Mouse (Mus musculus) T-cell, adult 66 days (primary cell): ENCODE measurements around the gene Pus7l. TPM values are rescaled to one million over a fixed set of nuclear protein-coding genes. Genes with fewer than 3 reads are reported as not detected.

Source experiments
- total RNA-seq, 2 experiments: library from RNA; stranded (reverse); gene quantifications; 3 replicates in 1 of 2; 4 replicates in 1 of 2; pipeline ENCODE4 v1.2.4; 2023

Gene Pus7l
- 10 to 100 TPM; 13.5 to 13.7 TPM for total RNA-seq

DNA sequence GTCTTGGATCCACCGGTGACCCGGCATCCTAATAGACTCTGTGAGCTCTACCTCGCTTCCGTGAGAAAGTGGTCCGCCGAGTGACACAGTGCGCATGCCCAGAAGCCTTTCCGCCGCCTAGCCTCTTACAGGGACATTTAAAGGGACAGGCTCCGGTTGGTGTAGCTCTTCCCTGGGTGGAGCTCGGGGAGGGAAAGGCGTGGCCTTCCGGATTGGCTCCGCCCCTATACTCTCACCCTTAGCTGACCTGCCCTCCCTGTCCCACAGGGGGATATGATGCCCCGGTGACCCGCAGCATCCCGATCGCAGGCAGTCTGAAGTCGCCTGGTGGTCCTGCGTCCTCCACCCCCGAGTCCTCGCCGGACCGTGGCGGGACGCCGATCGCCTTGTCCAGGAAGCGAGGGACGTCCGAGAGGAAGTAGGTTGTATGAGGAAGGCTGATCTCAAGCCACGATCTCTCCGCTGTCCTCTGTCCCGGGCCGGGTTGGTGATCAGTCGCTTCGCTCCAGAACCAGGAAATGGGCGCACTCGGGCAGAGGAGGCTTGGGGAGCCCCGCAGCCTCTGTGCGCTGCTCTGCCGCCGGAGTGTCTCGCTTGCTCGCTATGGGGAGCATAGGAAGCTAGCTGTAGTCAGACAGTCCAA, at the start of gene Pus7l, which contains the start of gene Irak4:
Pus7l (minus strand) TSS at position 139 of the 643 bp plus-strand sequence.
Irak4 (plus strand) TSS at position 235 of the 643 bp plus-strand sequence.

DNA sequence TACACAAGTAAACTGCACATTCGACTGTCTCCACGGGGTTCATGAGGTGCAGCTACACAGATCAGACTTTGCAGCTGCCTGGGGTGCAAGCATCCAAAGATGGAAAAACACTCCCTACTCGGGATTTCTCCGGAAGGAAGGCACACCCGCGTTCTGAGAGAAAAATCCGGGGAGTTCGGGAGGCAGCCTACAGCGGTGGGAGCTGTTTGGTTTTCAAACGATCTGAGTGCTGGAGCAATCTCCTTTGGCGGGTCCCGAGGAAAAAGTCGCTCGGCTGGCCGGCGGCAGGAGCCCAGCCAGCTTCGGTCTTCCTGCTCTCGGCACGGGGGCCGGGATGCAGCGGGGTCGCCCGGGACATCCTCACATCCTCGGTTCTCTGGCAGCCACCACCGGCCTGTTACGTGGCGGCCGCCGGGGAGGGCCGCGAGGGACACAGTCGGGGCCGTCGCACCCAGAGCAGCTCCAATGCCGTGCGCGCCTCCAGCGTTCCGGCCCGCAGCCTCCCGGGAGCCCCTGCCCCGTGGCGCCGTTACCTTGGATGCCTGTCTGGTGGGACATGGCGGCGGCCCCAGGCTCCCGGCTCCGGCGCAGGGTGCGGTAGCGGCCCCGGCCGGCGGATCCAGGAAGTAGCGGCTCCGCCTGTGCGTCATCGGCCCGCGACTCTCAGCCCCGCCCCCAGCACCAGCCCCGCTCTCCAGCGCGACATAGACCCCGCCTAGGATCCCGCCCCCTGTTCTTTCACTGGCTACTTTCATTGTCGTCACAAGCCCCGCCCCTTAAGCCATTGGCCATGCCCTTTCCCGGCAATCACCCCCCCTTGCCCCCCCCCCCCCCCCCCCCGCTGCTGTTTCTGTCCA, 46.1 kb upstream of the Pus7l start, which contains the start of gene Twf1:
Twf1 (minus strand) TSS at position 671 of the 857 bp plus-strand sequence.

Other genes starting within 250 kb of the Pus7l start
- under 1 TPM in 1 of 2 experiments, not detected in 1; 0.30 TPM for gene Adamts20, start 78.1 kb downstream of the Pus7l start, total RNA-seq
- 10 to 100 TPM; 22.2 to 24.1 TPM for gene Irak4, start 96 bp upstream of the Pus7l start, total RNA-seq
- 10 to 100 TPM; 44.1 to 48.1 TPM for gene Twf1, start 46.3 kb upstream of the Pus7l start, total RNA-seq
- gene Tmem117, start 85.7 kb upstream of the Pus7l start, total RNA-seq: not detected